8 mouse cellular contexts compared by ENCODE assay signal in the genomic region with DNA sequence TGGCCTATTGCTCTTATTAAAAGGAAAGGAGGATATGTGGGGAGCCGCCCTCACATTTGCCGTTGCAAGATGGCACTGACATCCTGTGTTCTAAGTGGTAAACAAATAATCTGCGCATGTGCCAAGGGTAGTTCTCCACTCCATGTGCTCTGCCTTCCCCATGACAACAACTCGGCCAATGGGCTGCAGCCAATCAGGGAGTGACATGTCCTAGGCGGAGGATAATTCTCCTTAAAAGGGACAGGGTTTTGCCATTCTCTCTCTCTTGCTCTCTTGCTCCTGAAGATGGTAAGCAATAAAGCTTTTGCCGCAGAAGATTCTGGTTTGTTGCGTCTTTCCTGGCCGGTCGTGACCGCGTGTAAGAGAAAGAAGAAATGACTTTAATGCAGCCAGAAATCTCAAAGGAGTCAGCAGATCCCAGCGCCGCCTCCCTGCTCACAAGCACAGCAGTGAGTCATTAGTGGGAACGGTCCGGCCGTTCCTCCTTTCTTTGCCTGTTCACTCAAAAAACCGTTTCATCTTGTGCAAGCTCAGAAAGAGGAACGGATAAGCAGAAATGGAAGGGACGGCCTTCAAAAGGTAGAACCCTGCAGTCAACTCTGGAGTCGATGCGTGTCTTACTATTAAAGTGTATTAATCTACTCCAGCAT. TPM values are rescaled to one million over a fixed set of nuclear protein-coding genes. Genes with fewer than 3 reads are reported as not detected.
DNase-seq lines count a peak whose midpoint lies in the region; ATAC-seq and TF ChIP-seq lines count a peak whose summit lies in the region.
"Not testable (repeated sequence)": the region's sequence is repeated elsewhere in the genome, so short reads cannot be mapped to it uniquely, and the experiment has no call there.

No protein-coding gene starts in this region.

- peak; percentile 14 for DNase-seq in NIH3T3 (ENCODE audit: low read depth)
- DNase-seq in gastrocnemius, adult 2 months: peak; percentile 26
- peak; percentile 27 to 37 for DNase-seq in heart, adult 9 months (ENCODE audit: low spot score in 2 of 2)
- peak in 2 of 3 experiments; percentile 3 to 9 for DNase-seq in liver, embryonic 14.5 days (ENCODE audit: low read depth in 3 of 3, low spot score in 3 of 3)
- peak; percentile 62 for DNase-seq in lung, postnatal 36 days
- DNase-seq in spleen, postnatal 36 days (ENCODE audit: low spot score in 2 of 2): peak; percentile 35 to 59

- not testable (repeated sequence) for TF ChIP-seq EP300 in liver, embryonic 14.5 days (IDR thresholded peaks at IDR 0.05; ENCODE audit: low read depth)

- H3K4me1 ChIP-seq in brown adipose tissue, adult 24 weeks (ENCODE audit: control insufficient read depth, insufficient read depth, insufficient read length, low read length); liver, embryonic 14.5 days (replicated peaks; ENCODE audit: control insufficient read depth in 2 of 2, insufficient read depth in 2 of 2, low read length in 1 of 2): not testable (repeated sequence)

- not testable (repeated sequence) for H3K9me3 ChIP-seq in liver, embryonic 14.5 days (ENCODE audit: control insufficient read depth, low read length)

- not testable (repeated sequence) for H3K36me3 ChIP-seq in liver, embryonic 14.5 days (replicated peaks; ENCODE audit: control insufficient read depth, insufficient read depth, low read depth)

- not testable (repeated sequence) for H3K9ac ChIP-seq in liver, embryonic 14.5 days (replicated peaks)

- not testable (repeated sequence) for ATAC-seq in liver, embryonic 14.5 days (ENCODE audit: insufficient read depth)
- ATAC-seq in monocyte, adult 5-6 weeks (replicated peaks; ENCODE audit: insufficient number of reproducible peaks, low FRiP score, low TSS enrichment, poor library complexity, severe bottlenecking): peak; percentile 96

- H3K4me3 ChIP-seq in brown adipose tissue, adult 24 weeks (ENCODE audit: insufficient read depth, low read depth, low read length); gastrocnemius, adult 2 months; liver, embryonic 14.5 days (ENCODE audit: insufficient read depth in 1 of 2, low read depth in 2 of 2, low read length in 2 of 2): not testable (repeated sequence)

- H3K4me2 ChIP-seq in liver, embryonic 14.5 days (ENCODE audit: low read depth): not testable (repeated sequence)

- not testable (repeated sequence) for H3K27me3 ChIP-seq in liver, embryonic 14.5 days (ENCODE audit: control insufficient read depth, insufficient read depth, low read length)

- 72% methylated on average over 20 of the region's 21 CpGs for WGBS in liver, embryonic 14.5 days (ENCODE audit: insufficient replicate concordance)

- H3K27ac ChIP-seq in brown adipose tissue, adult 24 weeks (replicated peaks; ENCODE audit: low read depth, low read length): peak overlapping the region; percentile 56
- not testable (repeated sequence) for H3K27ac ChIP-seq in gastrocnemius, adult 2 months; liver, embryonic 14.5 days

- TF ChIP-seq CTCF in gastrocnemius, adult 2 months (IDR thresholded peaks at IDR 0.05); liver, embryonic 14.5 days (IDR thresholded peaks at IDR 0.05; ENCODE audit: low read depth): not testable (repeated sequence)

- intact Hi-C loops in gastrocnemius, adult 2 months (cut with DNase I): not testable (repeated sequence)

RNA-seq across cellular contexts. Expression of gene Gnaq, which starts 48.5 kb away (rescaled TPM):
- polyA plus RNA-seq in brown adipose tissue, adult 24 weeks (2012; ENCODE audit: insufficient read depth, insufficient read length, missing spikeins): 19.4 and 23.8 TPM in 2 replicates
- total RNA-seq in gastrocnemius, adult 2 months (2021): 10 to 100 TPM; 12.2 to 15.7 TPM
- polyA plus RNA-seq in liver, embryonic 14.5 days (2012; rRNA removed): 2.1 and 2.7 TPM in 2 replicates
- 1.4 and 1.7 TPM in 2 replicates for polyA plus RNA-seq in liver, embryonic 14.5 days (2014; fragmentation: Nextera tagmentation; extraction: Ambion mirVana)
- 11.8 to 16.7 TPM (median 14.8 TPM) in 3 replicates for total RNA-seq in monocyte, adult 5-6 weeks (2017)

Comparison
In these comparisons a context has a peak if more than half of its experiments do, and no peak if none do; other contexts are left out.
1. DNase-seq: peak in every context shown above with its lines; median percentile 62 in lung, postnatal 36 days; 47 in spleen, postnatal 36 days; 32 in heart, adult 9 months; 26 in gastrocnemius, adult 2 months; 14 in NIH3T3; 6 in liver, embryonic 14.5 days.